Mouse (Mus musculus): Measurements from ENCODE around the gene Fgfr2.

DNA sequence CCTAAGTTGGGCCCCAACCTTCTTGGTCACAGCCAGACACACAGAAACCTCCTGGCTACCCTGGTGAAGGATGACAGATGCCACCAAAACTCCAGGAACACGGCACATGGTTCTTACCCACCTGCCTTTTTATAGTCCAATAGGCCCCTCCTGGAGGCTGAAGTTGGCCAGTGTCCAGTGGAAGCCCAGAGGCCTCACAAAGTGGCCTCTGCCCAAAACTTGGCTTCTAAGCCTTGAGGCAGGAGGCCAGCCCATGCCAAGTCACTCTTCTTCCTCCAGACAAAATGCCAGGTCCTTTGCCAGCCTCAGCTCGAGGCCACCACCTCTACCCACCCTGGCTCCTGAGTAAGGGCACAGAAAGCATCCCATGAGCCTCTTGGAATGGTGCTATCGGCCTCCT is 440.2 kb downstream of the Fgfr2 start:
- TF ChIP-seq POLR2AphosphoS2 (IDR thresholded peaks at IDR 0.05; ENCODE audit: insufficient read length, low read depth), result no peak
- TF ChIP-seq MYOD1 (IDR thresholded peaks at IDR 0.05; ENCODE audit: control insufficient read depth in 1 of 3, insufficient read length in 2 of 3, low read depth in 2 of 3), result no peak
